25 mouse cellular contexts compared by ENCODE assay signal in the genomic region with DNA sequence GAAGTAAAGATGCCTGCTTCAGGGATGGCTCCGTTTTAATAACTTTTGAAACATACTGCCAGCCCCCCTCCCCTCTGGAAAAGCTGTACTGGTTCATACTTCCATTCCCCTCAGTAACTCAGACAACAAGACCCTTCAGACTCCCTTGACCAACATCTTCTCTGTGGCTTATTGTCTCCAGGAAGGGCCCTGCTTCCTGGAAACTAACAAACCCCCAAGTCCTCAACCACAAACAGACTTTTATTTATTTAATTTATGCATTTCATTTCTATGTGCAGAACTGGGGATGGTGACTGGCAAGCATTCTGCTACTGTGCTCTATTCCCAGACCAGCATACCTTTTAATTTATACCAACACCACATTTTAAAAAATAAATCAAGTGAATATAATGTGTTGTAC.
"Had no signal": no experiment of that assay in that cellular context is flagged by ENCODE, and none has a peak within 500 bp of the region (broad histone marks: within the 10 kb centered on the region; RNA-seq: fewer than 3 reads in every experiment).

No protein-coding gene starts in this region.

- DNase-seq: gastrocnemius, postnatal 14 days; gastrocnemius, postnatal 36 days; heart, adult 18-20 months; heart, postnatal 10 days; heart, postnatal 4 days; kidney, adult 11 months; kidney, adult 2 months; kidney, adult 9 months; kidney, postnatal 14 days; kidney, postnatal 36 days; layer of hippocampus, adult 9-11 months; liver; liver, embryonic 13.5 days had no signal

- ATAC-seq: hindbrain, postnatal 0 days; intestine, embryonic 16.5 days had no signal

- H3K4me2 ChIP-seq: heart, embryonic 12.5 days; hindbrain, embryonic 13.5 days; hindbrain, embryonic 15.5 days; kidney, embryonic 15.5 days; limb, embryonic 12.5 days; liver, embryonic 11.5 days; liver, embryonic 13.5 days had no signal

- H3K9me3 ChIP-seq: heart, embryonic 10.5 days; hindbrain, embryonic 13.5 days; hindbrain, embryonic 15.5 days; kidney, embryonic 15.5 days; limb, embryonic 10.5 days; liver, embryonic 13.5 days had no signal

- H3K27ac ChIP-seq: heart, embryonic 10.5 days; hindbrain, embryonic 13.5 days; hindbrain, embryonic 15.5 days; hindbrain, postnatal 0 days; kidney, embryonic 15.5 days; kidney, postnatal 0 days; left cerebral cortex, adult 2 months; limb, embryonic 10.5 days; limb, embryonic 12.5 days; liver, embryonic 13.5 days had no signal

- H3K27me3 ChIP-seq: heart, embryonic 12.5 days; hindbrain, embryonic 13.5 days; hindbrain, embryonic 15.5 days; kidney, embryonic 15.5 days; limb, embryonic 12.5 days; liver, embryonic 13.5 days had no signal

- H3K4me1 ChIP-seq: heart, embryonic 10.5 days; heart, embryonic 12.5 days; hindbrain, embryonic 13.5 days; hindbrain, embryonic 15.5 days; kidney, embryonic 15.5 days; limb, embryonic 10.5 days; limb, embryonic 12.5 days; liver, embryonic 13.5 days had no signal

- H3K9ac ChIP-seq: heart, embryonic 12.5 days; hindbrain, embryonic 13.5 days; hindbrain, embryonic 15.5 days; kidney, embryonic 15.5 days; limb, embryonic 12.5 days; liver, embryonic 13.5 days had no signal

- H3K4me3 ChIP-seq: heart, embryonic 10.5 days; heart, embryonic 12.5 days; hindbrain, embryonic 13.5 days; hindbrain, embryonic 15.5 days; kidney, embryonic 15.5 days; left cerebral cortex, adult 2 months; limb, embryonic 10.5 days; limb, embryonic 12.5 days; liver, embryonic 13.5 days had no signal

- H3K36me3 ChIP-seq: heart, embryonic 10.5 days; heart, embryonic 12.5 days; hindbrain, embryonic 13.5 days; hindbrain, embryonic 15.5 days; kidney, embryonic 15.5 days; limb, embryonic 10.5 days; limb, embryonic 12.5 days; liver, embryonic 13.5 days had no signal
